ENCODE assay signal across 24 mouse cellular contexts in the genomic region with DNA sequence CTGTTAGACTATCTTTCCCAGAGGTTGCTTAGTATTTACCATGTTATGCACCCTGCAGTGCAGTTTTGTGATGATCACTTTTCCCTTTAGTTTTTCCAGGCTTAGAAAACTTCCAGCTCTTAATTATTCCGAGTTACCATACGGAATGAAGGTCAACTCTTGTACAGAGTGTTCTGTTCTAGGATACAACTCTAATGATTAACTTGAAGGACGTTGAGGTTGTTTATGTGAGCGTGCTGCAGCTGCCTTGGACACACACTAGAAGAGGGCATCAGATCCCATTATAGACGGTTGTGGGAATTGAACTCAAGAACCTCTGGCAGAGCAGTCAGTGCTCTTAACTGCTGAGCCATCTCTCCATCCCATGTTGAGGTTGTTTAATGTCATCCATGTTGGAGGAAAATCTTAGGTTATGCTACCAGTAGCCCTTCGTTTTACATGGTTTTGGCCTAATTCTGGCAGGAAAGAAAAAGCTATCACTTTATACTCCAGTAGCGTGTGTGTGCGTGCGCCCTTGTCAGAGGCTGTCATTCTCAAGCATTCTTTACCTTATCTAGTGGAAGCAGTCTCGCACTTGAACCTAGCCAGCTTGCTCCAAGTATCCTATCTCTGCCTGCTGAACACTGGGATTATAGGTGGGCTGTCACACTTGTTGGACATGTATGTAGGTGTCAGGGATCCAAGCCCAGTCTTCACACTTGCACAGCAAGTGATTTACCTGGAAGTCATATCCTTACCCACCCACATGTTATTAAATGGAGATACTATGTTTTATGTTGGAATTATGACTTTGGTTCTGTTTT. TPM values are rescaled to one million over a fixed set of nuclear protein-coding genes. Genes with fewer than 3 reads are reported as not detected.
DNase-seq lines count a peak whose midpoint lies in the region; ATAC-seq and TF ChIP-seq lines count a peak whose summit lies in the region.
"Had no signal": no experiment of that assay in that cellular context is flagged by ENCODE, and none has a peak within 500 bp of the region (broad histone marks: within the 10 kb centered on the region; RNA-seq: fewer than 3 reads in every experiment).

No protein-coding gene starts in this region.

- WGBS in liver, adult 2 months, result 58% methylated on average over 10 of the region's 10 CpGs
- 83% methylated on average over 10 of the region's 10 CpGs for WGBS in intestine, embryonic 16.5 days
- 78% methylated on average over 10 of the region's 10 CpGs for WGBS in liver, postnatal 0 days (ENCODE audit: insufficient replicate concordance)

- peak; percentile 72 for DNase-seq in liver, adult 2 months (ENCODE audit: extremely low read depth, low read depth, low spot score)
- no peak for DNase-seq in liver
- DNase-seq in kidney, postnatal 36 days, result peak; percentile 30 to 82
- no peak for DNase-seq in liver, postnatal 0 days
- no peak for DNase-seq in left cerebral cortex, postnatal 10 days (ENCODE audit: extremely low spot score in 1 of 2, low spot score in 2 of 2)
- DNase-seq in cerebellum, adult 18-20 months, result no peak
- DNase-seq: adrenal gland, postnatal 10 days; cerebellum, postnatal 14 days; embryo, embryonic 11 days; gastrocnemius, adult 2 months; heart, postnatal 14 days; midbrain, embryonic 14.5 days; thymus, postnatal 25 days had no signal

- no peaks in the 10 kb centered on the region for H3K9me3 ChIP-seq in intestine, embryonic 16.5 days (ENCODE audit: control insufficient read depth, low read length)
- H3K9me3 ChIP-seq in liver, postnatal 0 days (ENCODE audit: low read length), result no peaks in the 10 kb centered on the region
- H3K9me3 ChIP-seq: heart, embryonic 12.5 days; hindbrain, embryonic 12.5 days; limb, embryonic 12.5 days; lung, embryonic 15.5 days; neural tube, embryonic 13.5 days had no signal

- no peak overlapping the region for H3K4me3 ChIP-seq in liver, adult 2 months (ENCODE audit: insufficient read depth, low read depth, low read length)
- no peak overlapping the region for H3K4me3 ChIP-seq in intestine, embryonic 16.5 days (ENCODE audit: low read length)
- H3K4me3 ChIP-seq in liver, postnatal 0 days (ENCODE audit: low read depth, low read length), result no peak overlapping the region
- H3K4me3 ChIP-seq: gastrocnemius, adult 2 months; heart, embryonic 12.5 days; hindbrain, embryonic 12.5 days; limb, embryonic 12.5 days; lung, embryonic 15.5 days; neural tube, embryonic 13.5 days had no signal

- H3K27ac ChIP-seq in liver, adult 2 months (replicated peaks; ENCODE audit: insufficient read depth, low read depth, low read length), result peak overlapping the region; percentile 98
- H3K27ac ChIP-seq in intestine, embryonic 16.5 days (ENCODE audit: low read length), result no peak overlapping the region
- H3K27ac ChIP-seq in liver, postnatal 0 days (ENCODE audit: low read depth), result peak overlapping the region; percentile 77
- H3K27ac ChIP-seq: gastrocnemius, adult 2 months; hindbrain, embryonic 12.5 days; limb, embryonic 12.5 days; lung, embryonic 15.5 days; neural tube, embryonic 13.5 days had no signal

- intact Hi-C loops in left cerebral cortex, postnatal 10 days (cut with DNase I), result no loop called here

- no peak for TF ChIP-seq CTCF in liver, adult 2 months (IDR thresholded peaks at IDR 0.05; ENCODE audit: low read depth, low read length)
- TF ChIP-seq CTCF in liver, postnatal 0 days (IDR thresholded peaks at IDR 0.05; ENCODE audit: low read depth), result no peak

- peak; percentile 34; the same call in 1 of the 2 replicates for ATAC-seq in intestine, embryonic 16.5 days
- peak; percentile 76 for ATAC-seq in liver, postnatal 0 days
- ATAC-seq: Patski had no signal

- H3K4me1 ChIP-seq in liver, adult 2 months (ENCODE audit: control insufficient read depth, insufficient read depth, low read length), result peaks cover 9% of the 10 kb centered on the region; the same call in 1 of the 2 replicates
- H3K4me1 ChIP-seq in intestine, embryonic 16.5 days (ENCODE audit: control insufficient read depth, insufficient read depth, low read length), result no peaks in the 10 kb centered on the region
- 0 out of 2 replicates have a peak, but pooled peaks cover 5% of the 10 kb centered on the region for H3K4me1 ChIP-seq in liver, postnatal 0 days (ENCODE audit: insufficient read depth)
- H3K4me1 ChIP-seq: heart, embryonic 12.5 days; hindbrain, embryonic 12.5 days; limb, embryonic 12.5 days; lung, embryonic 15.5 days; neural tube, embryonic 13.5 days had no signal

- no peak overlapping the region for H3K9ac ChIP-seq in liver, adult 2 months (ENCODE audit: low read depth, low read length)
- H3K9ac ChIP-seq in intestine, embryonic 16.5 days (ENCODE audit: low read depth, low read length), result no peak overlapping the region
- no peak overlapping the region for H3K9ac ChIP-seq in liver, postnatal 0 days (replicated peaks)
- H3K9ac ChIP-seq: heart, embryonic 12.5 days; hindbrain, embryonic 12.5 days; limb, embryonic 12.5 days; lung, embryonic 15.5 days; neural tube, embryonic 13.5 days had no signal

- no peak for TF ChIP-seq POLR2A in liver, adult 2 months (IDR thresholded peaks at IDR 0.05; ENCODE audit: extremely low read depth, insufficient read depth, low read length)

- peaks cover 53% of the 10 kb centered on the region for H3K36me3 ChIP-seq in liver, adult 2 months (ENCODE audit: control insufficient read depth, insufficient read depth, low read length)
- peaks cover 18% of the 10 kb centered on the region for H3K36me3 ChIP-seq in intestine, embryonic 16.5 days (ENCODE audit: control insufficient read depth, insufficient read depth, low read length)
- H3K36me3 ChIP-seq in liver, postnatal 0 days (replicated peaks; ENCODE audit: insufficient read depth, low read length), result peaks cover 68% of the 10 kb centered on the region

- H3K4me2 ChIP-seq in intestine, embryonic 16.5 days (ENCODE audit: low read depth, low read length), result no peak overlapping the region
- no peak overlapping the region for H3K4me2 ChIP-seq in liver, postnatal 0 days (ENCODE audit: low read depth, low read length)
- H3K4me2 ChIP-seq: heart, embryonic 12.5 days; hindbrain, embryonic 12.5 days; limb, embryonic 12.5 days; lung, embryonic 15.5 days; neural tube, embryonic 13.5 days had no signal

- H3K79me2 ChIP-seq in liver, adult 2 months (ENCODE audit: control insufficient read depth, insufficient read depth, low read length), result no peaks in the 10 kb centered on the region

- no peaks in the 10 kb centered on the region for H3K27me3 ChIP-seq in liver, adult 2 months (ENCODE audit: control insufficient read depth, insufficient read depth, low read length)
- no peaks in the 10 kb centered on the region for H3K27me3 ChIP-seq in intestine, embryonic 16.5 days (replicated peaks; ENCODE audit: control insufficient read depth, insufficient read depth, low read length)
- H3K27me3 ChIP-seq in liver, postnatal 0 days (ENCODE audit: insufficient read depth, low read length), result no peaks in the 10 kb centered on the region
- H3K27me3 ChIP-seq: heart, embryonic 12.5 days; hindbrain, embryonic 12.5 days; limb, embryonic 12.5 days; lung, embryonic 15.5 days; neural tube, embryonic 13.5 days; Patski had no signal

- peak; percentile 65 for TF ChIP-seq EP300 in liver, postnatal 0 days (IDR thresholded peaks at IDR 0.05; ENCODE audit: low read depth)

RNA-seq across cellular contexts. Expression of gene Ncoa4, which starts 19.9 kb away (rescaled TPM):
- 134 and 142 TPM in 2 replicates for total RNA-seq in liver, adult 2 months (2014; rRNA removed)
- 39.6 and 43.1 TPM in 2 replicates for polyA plus RNA-seq in liver, adult 2 months (2012; rRNA removed)
- polyA plus RNA-seq in intestine, embryonic 16.5 days (2015; fragmentation: Nextera tagmentation; extraction: Ambion mirVana), result 208 and 249 TPM in 2 replicates
- polyA plus RNA-seq in liver, postnatal 0 days (2015; fragmentation: Nextera tagmentation; extraction: Ambion mirVana), result 126 and 141 TPM in 2 replicates
- total RNA-seq in left cerebral cortex, postnatal 10 days (2021), result 100 to 1,000 TPM; 121 to 130 TPM

RNA-seq across cellular contexts. Expression of gene Timm23, which starts 22.1 kb away (rescaled TPM):
- 191 and 195 TPM in 2 replicates for total RNA-seq in liver, adult 2 months (2014; rRNA removed)
- 122 and 156 TPM in 2 replicates for polyA plus RNA-seq in liver, adult 2 months (2012; rRNA removed)
- 312 and 350 TPM in 2 replicates for polyA plus RNA-seq in intestine, embryonic 16.5 days (2015; fragmentation: Nextera tagmentation; extraction: Ambion mirVana)
- polyA plus RNA-seq in liver, postnatal 0 days (2015; fragmentation: Nextera tagmentation; extraction: Ambion mirVana), result 211 and 219 TPM in 2 replicates
- 10 to 100 TPM; 62.1 to 75.7 TPM for total RNA-seq in left cerebral cortex, postnatal 10 days (2021)

RNA-seq across cellular contexts. Expression of gene Parg, which starts 22.2 kb away (rescaled TPM):
- total RNA-seq in liver, adult 2 months (2014; rRNA removed), result 21.0 and 25.1 TPM in 2 replicates
- 2.8 TPM in 2 replicates for polyA plus RNA-seq in liver, adult 2 months (2012; rRNA removed)
- polyA plus RNA-seq in intestine, embryonic 16.5 days (2015; fragmentation: Nextera tagmentation; extraction: Ambion mirVana), result 24.7 and 28.2 TPM in 2 replicates
- polyA plus RNA-seq in liver, postnatal 0 days (2015; fragmentation: Nextera tagmentation; extraction: Ambion mirVana), result 7.0 and 7.4 TPM in 2 replicates
- total RNA-seq in left cerebral cortex, postnatal 10 days (2021), result 10 to 100 TPM; 36.8 to 38.4 TPM

RNA-seq across cellular contexts. Expression of gene Msmb, which starts 37.8 kb away (rescaled TPM):
- total RNA-seq in liver, adult 2 months (2014; rRNA removed), result not detected in 2 replicates
- polyA plus RNA-seq in liver, adult 2 months (2012; rRNA removed), result not detected in 2 replicates
- not detected in 2 replicates for polyA plus RNA-seq in intestine, embryonic 16.5 days (2015; fragmentation: Nextera tagmentation; extraction: Ambion mirVana)
- polyA plus RNA-seq in liver, postnatal 0 days (2015; fragmentation: Nextera tagmentation; extraction: Ambion mirVana), result 0.22 and 0.44 TPM in 2 replicates
- total RNA-seq in left cerebral cortex, postnatal 10 days (2021), result not detected
- total RNA-seq: adrenal gland, postnatal 10 days; gastrocnemius, adult 2 months; heart, postnatal 14 days; left cerebral cortex, adult 8-10 months had no signal
- polyA plus RNA-seq: embryonic facial prominence, embryonic 14.5 days; gonadal fat pad, adult 2 months; heart, embryonic 12.5 days; hindbrain, embryonic 12.5 days; limb, embryonic 12.5 days; lung, embryonic 15.5 days; midbrain, embryonic 14.5 days; neural tube, embryonic 13.5 days; Patski; small intestine, adult 2 months had no signal

Comparison
In these comparisons a context has a peak if more than half of its experiments do, and no peak if none do; other contexts are left out.
1. DNase-seq: peak in liver, adult 2 months (single experiment) and kidney, postnatal 36 days (2 of 2); none in liver (single experiment), liver, postnatal 0 days (single experiment), left cerebral cortex, postnatal 10 days (0 of 2) and cerebellum, adult 18-20 months (0 of 2).